Mouse (Mus musculus) heart, adult 2 months (tissue): ENCODE data around the gene Inafm2.

ENCODE experiments used
- CTCF ChIP-seq: fragments of 200-600 bp; IDR thresholded peaks from 2 replicates; pipeline ENCODE4 v1.8.1; 2022; ENCODE audit warnings: antibody characterized with exemption, mild to moderate bottlenecking, moderate library complexity
- POLR2A ChIP-seq: fragments of 200-500 bp; IDR thresholded peaks from 2 replicates; pipeline ENCODE4 v1.6.1; 2011; ENCODE audit warnings: mild to moderate bottlenecking, low read depth, low read length, control low read depth; ENCODE audit not compliant: insufficient read depth

DNA sequence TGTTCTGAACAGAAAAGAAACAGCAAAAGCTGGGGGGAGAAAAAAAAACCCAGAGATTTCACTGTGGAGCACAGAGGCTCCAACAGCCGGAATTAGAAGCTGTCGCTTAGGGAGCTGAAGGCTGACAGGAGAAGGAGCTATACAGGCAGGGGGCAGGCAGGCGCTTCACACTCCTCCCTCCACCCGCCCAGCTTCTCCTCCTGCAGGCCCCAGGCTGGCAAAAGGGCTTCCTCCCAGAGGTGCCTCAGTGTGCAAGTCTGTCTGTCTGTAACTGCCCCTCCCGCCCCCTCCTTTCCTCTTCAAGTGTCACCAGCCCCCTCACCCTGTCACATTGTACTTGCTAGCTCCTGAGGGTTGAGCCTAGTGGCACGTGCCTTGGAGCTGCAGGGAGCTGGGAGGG, 39.1 kb upstream of the Inafm2 start:
- TF ChIP-seq POLR2A: no peak
- peak; percentile 22; the same call in 1 of the 2 replicates for TF ChIP-seq CTCF
